Mouse (Mus musculus) heart, postnatal 10 days (tissue): Measurements from ENCODE around the gene Cog5. TPM values are rescaled to one million over a fixed set of nuclear protein-coding genes. Genes with fewer than 3 reads are reported as not detected.
"Not testable (repeated sequence)": the region's sequence is repeated elsewhere in the genome, so short reads cannot be mapped to it uniquely, and the experiment has no call there.

ENCODE experiments used
- DNase-seq, 2 experiments: peaks; one replicate each; pipeline ENCODE4 v3.0.0; 2021
- intact Hi-C: fragments of 180-260 bp; cut with DNase I; formaldehyde crosslinking; loops from one replicate; pipeline ENCODE4 v1.15.1; 2025
- total RNA-seq, 2 experiments: library from RNA; stranded (reverse); gene quantifications; 2 replicates each; pipeline ENCODE4 v1.2.3; 2021

Gene Cog5
- total RNA-seq = 10 to 100 TPM; 54.9 to 69.8 TPM

- peak; percentile 98 for DNase-seq
- intact Hi-C loops = loop anchor here (1.0 to 5.0 kb wide), 3 partner anchors 19 to 147 kb away; no protein-coding TSS in a partner anchor
Observed at GRCm38 (mm10) chr12:31654197-31654964, at the start of gene Cog5, which contains the start of gene Dus4l. TSS of gene Cog5 (plus strand) at chr12:31654869. TSS of gene Dus4l (minus strand) at chr12:31654826.

GRCm38 (mm10) chr12:31604894-31605293 lies 49.8 kb upstream of the Cog5 start:
- intact Hi-C loops = no loop called here
- no peak for DNase-seq

GRCm38 (mm10) chr12:31608138-31608537 lies 46.5 kb upstream of the Cog5 start:
- intact Hi-C loops = no loop called here
- DNase-seq = no peak

- no peak for DNase-seq
- intact Hi-C loops = no loop called here
Observed at GRCm38 (mm10) chr12:31613353-31613752, 41.3 kb upstream of the Cog5 start.

GRCm38 (mm10) chr12:31620106-31620505 lies 34.6 kb upstream of the Cog5 start:
- DNase-seq = no peak
- intact Hi-C loops = no loop called here

- intact Hi-C loops = no loop called here
- DNase-seq = no peak
Observed at GRCm38 (mm10) chr12:31625016-31625415, 29.7 kb upstream of the Cog5 start.

GRCm38 (mm10) chr12:31628396-31628795 lies 26.3 kb upstream of the Cog5 start:
- intact Hi-C loops, DNase-seq: not testable (repeated sequence)

- peak in 1 of 2 experiments; percentile 45 for DNase-seq
- intact Hi-C loops = loop anchor here (5.0 to 10.0 kb wide), 2 partner anchors 83 to 259 kb away; no protein-coding TSS in a partner anchor
Observed at GRCm38 (mm10) chr12:31633970-31634342, 20.7 kb upstream of the Cog5 start.

- DNase-seq = peak; percentile 85 to 87
- intact Hi-C loops = loop anchor here (1.0 to 10.0 kb wide), 4 partner anchors 20 to 260 kb away; partner anchors contain the start of genes Cog5 and Dus4l
Observed at GRCm38 (mm10) chr12:31634343-31635239, 20.1 kb upstream of the Cog5 start, which contains the start of gene Bcap29. TSS of gene Bcap29 (minus strand) at chr12:31634658.

- intact Hi-C loops = loop anchor here (1.0 to 10.0 kb wide), 3 partner anchors 19 to 260 kb away; partner anchors contain the start of genes Cog5 and Dus4l
- DNase-seq = no peak
Observed at GRCm38 (mm10) chr12:31635240-31635607, 19.4 kb upstream of the Cog5 start.

GRCm38 (mm10) chr12:31653611-31654010 lies 1.1 kb upstream of the Cog5 start:
- intact Hi-C loops = loop anchor here (1.0 to 5.0 kb wide), 3 partner anchors 18 to 146 kb away; no protein-coding TSS in a partner anchor
- DNase-seq = no peak

GRCm38 (mm10) chr12:31654965-31655477 lies 352 bp downstream of the Cog5 start:
- intact Hi-C loops = loop anchor here (1.0 to 5.0 kb wide), 3 partner anchors 20 to 148 kb away; no protein-coding TSS in a partner anchor
- DNase-seq = no peak

- no peak for DNase-seq
- intact Hi-C loops = no loop called here
Observed at GRCm38 (mm10) chr12:31656841-31657240, 2.2 kb downstream of the Cog5 start.

GRCm38 (mm10) chr12:31665999-31666398 lies 11.3 kb downstream of the Cog5 start:
- intact Hi-C loops = no loop called here
- DNase-seq = no peak

- intact Hi-C loops = no loop called here
- no peak for DNase-seq
Observed at GRCm38 (mm10) chr12:31667187-31667586, 12.5 kb downstream of the Cog5 start.

- no peak for DNase-seq
- intact Hi-C loops = no loop called here
Observed at GRCm38 (mm10) chr12:31686679-31687078, 32.0 kb downstream of the Cog5 start.

GRCm38 (mm10) chr12:31693278-31693677 lies 38.6 kb downstream of the Cog5 start:
- intact Hi-C loops = no loop called here
- DNase-seq = no peak

- intact Hi-C loops = loop anchor here (5.0 kb wide), 1 partner anchor 48 kb away; the partner anchor contains the start of genes Cog5 and Dus4l
- no peak for DNase-seq
Observed at GRCm38 (mm10) chr12:31700623-31701347, 46.1 kb downstream of the Cog5 start.

- no peak for DNase-seq
- intact Hi-C loops = loop anchor here (5.0 kb wide), 1 partner anchor 49 kb away; the partner anchor contains the start of genes Cog5 and Dus4l
Observed at GRCm38 (mm10) chr12:31701411-31701810, 46.7 kb downstream of the Cog5 start.

- DNase-seq = peak; percentile 71 to 79
- intact Hi-C loops = loop anchor here (5.0 kb wide), 1 partner anchor 52 kb away; the partner anchor contains the start of genes Cog5 and Dus4l
Observed at GRCm38 (mm10) chr12:31703904-31704303, 49.2 kb downstream of the Cog5 start.
